Mouse (Mus musculus) layer of hippocampus, adult 6 months (tissue): ENCODE data around the gene Cluh. TPM values are rescaled to one million over a fixed set of nuclear protein-coding genes. Genes with fewer than 3 reads are reported as not detected.

Experiments used
- long read RNA-seq, 2 experiments: library from polyadenylated mRNA; unstranded; transcript quantifications; one replicate each; pipeline ENCODE4 v2.0.0; 2019 to 2020
- polyA plus RNA-seq: library from polyadenylated mRNA; unstranded; fragments of <200 nt; fragmentation: Nextera tagmentation; gene quantifications from 2 replicates; pipeline ENCODE4 v1.2.3, GENCODE M21; 2021

Gene Cluh
- 14.8 and 15.0 TPM in 2 replicates for polyA plus RNA-seq
- long read RNA-seq, experiment 1, full-length matches to known transcripts, result 5 of 32 reads
- long read RNA-seq, experiment 1, partial matches to known transcripts, result 24 of 32 reads
- long read RNA-seq, experiment 1, other reads (novel, unspliced or antisense), result 3 of 32 reads
- long read RNA-seq, experiment 2, full-length matches to known transcripts, result 44 of 109 reads
- long read RNA-seq, experiment 2, partial matches to known transcripts, result 40 of 109 reads
- long read RNA-seq, experiment 2, other reads (novel, unspliced or antisense), result 25 of 109 reads

GRCm38 (mm10) chr11:74649095-74649646 is at the start of gene Cluh:
TSS of gene Cluh (plus strand) at chr11:74649495.

GRCm38 (mm10) chr11:74610545-74611176 is 38.6 kb upstream of the Cluh start, which contains the start of gene Rap1gap2:
TSS of gene Rap1gap2 (minus strand) at chr11:74610915.

GRCm38 (mm10) chr11:74619201-74619955 is 29.9 kb upstream of the Cluh start, which contains the start of gene Ccdc92b:
TSS of gene Ccdc92b (plus strand) at chr11:74619605.

Other genes with a start within 250 kb of the Cluh start
- 13.0 and 13.2 TPM in 2 replicates for gene Rap1gap2, start 38.6 kb upstream of the Cluh start, polyA plus RNA-seq
- gene Ccdc92b, start 29.9 kb upstream of the Cluh start, polyA plus RNA-seq, result 1.9 and 2.6 TPM in 2 replicates
- 27.9 and 29.9 TPM in 2 replicates for gene Pafah1b1, start 75.2 kb downstream of the Cluh start, polyA plus RNA-seq
- 13.3 and 19.1 TPM in 2 replicates for gene Mettl16, start 121.3 kb downstream of the Cluh start, polyA plus RNA-seq
- 3.7 and 4.3 TPM in 2 replicates for gene Mnt, start 181.4 kb downstream of the Cluh start, polyA plus RNA-seq
- gene Sgsm2, start 247.6 kb downstream of the Cluh start, polyA plus RNA-seq, result 6.5 and 7.5 TPM in 2 replicates
- gene Tsr1, start 248.6 kb downstream of the Cluh start, polyA plus RNA-seq, result 13.0 and 14.4 TPM in 2 replicates